Mouse (Mus musculus): ENCODE data around the gene Camkk2. TPM values are rescaled to one million over a fixed set of nuclear protein-coding genes. Genes with fewer than 3 reads are reported as not detected.

The Camkk2 gene
- polyA plus RNA-seq, 1 experiment from 2014 or later, result 12.4 TPM

DNA sequence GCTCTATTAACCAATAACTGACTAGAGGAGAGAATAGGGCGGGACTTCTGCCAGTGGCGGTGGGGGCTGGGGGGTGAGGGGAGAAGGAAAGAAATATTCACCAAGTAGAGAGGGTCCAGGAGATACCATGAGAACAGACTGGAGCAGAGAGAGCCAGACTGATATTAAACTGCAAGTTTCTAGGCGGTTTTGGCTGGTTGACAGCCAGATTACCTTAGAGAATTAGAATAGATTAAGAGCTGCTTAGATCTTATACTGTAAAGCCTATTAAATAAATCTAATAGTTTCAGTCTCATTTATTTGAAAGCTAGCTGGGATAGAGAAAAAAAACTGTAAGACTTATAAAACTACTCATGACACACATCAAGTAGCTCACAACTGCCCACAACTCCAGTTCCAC, 74.0 kb downstream of the Camkk2 start:
- Histone ChIP-seq H3K4me2 (ENCODE audit: low read length) (no peak overlapping the region), H3K4me1 (ENCODE audit: control insufficient read depth in 2 of 2, insufficient read depth in 2 of 2, low read length in 2 of 2) (peaks cover 5 to 16% of the 10 kb centered on the region in 2 experiments), H3K36me3 (ENCODE audit: control insufficient read depth, insufficient read depth, low read length) (no peaks in the 10 kb centered on the region), H3K4me3 (ENCODE audit: control insufficient read depth in 1 of 2, insufficient read depth in 1 of 2, low read depth in 1 of 2, low read length in 2 of 2) (no peak overlapping the region), H3K9me3 (ENCODE audit: control insufficient read depth, low read length) (no peaks in the 10 kb centered on the region), H3K27me3 (ENCODE audit: control insufficient read depth, insufficient read depth, low read length) (no peaks in the 10 kb centered on the region), H3K9ac (ENCODE audit: low read length) (no peak overlapping the region), H3K27ac (replicated peaks in 1 of 2; ENCODE audit: control insufficient read depth in 1 of 2, insufficient read depth in 1 of 2, low read depth in 2 of 2, low read length in 2 of 2) (no peak overlapping the region)
- WGBS, result 78% methylated on average over 3 of the region's 3 CpGs
- ATAC-seq (ENCODE audit: insufficient number of reproducible peaks, insufficient read depth, low FRiP score, low read depth), result no peak

DNA sequence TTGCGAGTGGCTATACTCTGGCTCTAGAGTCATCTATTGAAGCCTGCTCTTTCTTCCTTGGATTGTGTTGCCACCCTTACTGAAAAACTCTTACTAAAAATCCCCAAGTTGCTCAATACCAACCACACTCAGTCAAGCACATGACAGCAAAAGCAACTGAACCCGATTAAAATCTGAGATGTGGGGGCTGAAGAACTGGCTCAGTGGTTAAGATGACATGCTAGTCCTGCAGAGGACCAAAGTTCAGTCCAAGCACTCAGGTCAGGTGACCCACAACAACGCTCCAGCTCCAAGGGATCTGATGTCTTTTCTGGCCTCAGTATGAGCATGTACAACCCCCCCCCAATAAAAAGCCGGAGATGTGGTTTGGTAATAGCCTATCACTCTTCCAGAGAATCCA, 74.6 kb downstream of the Camkk2 start:
- H3K27ac ChIP-seq (replicated peaks in 1 of 2; ENCODE audit: control insufficient read depth in 1 of 2, insufficient read depth in 1 of 2, low read depth in 2 of 2, low read length in 2 of 2), result no peak overlapping the region
- WGBS, result 85% methylated on average over 4 of the region's 4 CpGs

DNA sequence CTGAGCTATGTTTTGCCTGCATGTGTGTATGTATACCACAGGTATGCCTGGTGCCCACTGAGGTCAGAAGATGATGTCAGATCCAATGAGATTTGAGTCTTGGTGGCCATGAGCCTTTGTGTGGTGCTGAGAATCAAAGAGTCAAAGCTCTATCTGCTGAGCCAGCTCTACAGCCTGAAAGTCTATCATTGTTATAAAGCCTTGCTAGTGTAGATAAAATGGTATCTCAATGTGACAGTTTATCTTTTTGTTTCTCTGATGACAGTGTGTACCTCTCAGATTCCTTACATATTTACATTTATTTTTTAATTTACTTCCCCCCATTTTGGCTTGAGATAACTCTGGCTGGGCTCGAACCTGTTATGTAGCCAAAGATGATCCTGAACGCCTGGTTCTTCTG, 75.6 kb downstream of the Camkk2 start:
- Histone ChIP-seq H3K9ac (ENCODE audit: low read length) (no peak overlapping the region), H3K4me3 (ENCODE audit: control insufficient read depth in 1 of 2, insufficient read depth in 1 of 2, low read depth in 1 of 2, low read length in 2 of 2) (no peak overlapping the region), H3K4me2 (ENCODE audit: low read length) (no peak overlapping the region), H3K9me3 (ENCODE audit: control insufficient read depth, low read length) (no peaks in the 10 kb centered on the region), H3K36me3 (ENCODE audit: control insufficient read depth, insufficient read depth, low read length) (no peaks in the 10 kb centered on the region), H3K27me3 (ENCODE audit: control insufficient read depth, insufficient read depth, low read length) (no peaks in the 10 kb centered on the region), H3K27ac (replicated peaks in 1 of 2; ENCODE audit: control insufficient read depth in 1 of 2, insufficient read depth in 1 of 2, low read depth in 2 of 2, low read length in 2 of 2) (no peak overlapping the region), H3K4me1 (ENCODE audit: control insufficient read depth in 2 of 2, insufficient read depth in 2 of 2, low read length in 2 of 2) (peaks cover 5 to 11% of the 10 kb centered on the region in 2 experiments)
- 81% methylated on average over 2 of the region's 2 CpGs for WGBS
- ATAC-seq (ENCODE audit: insufficient number of reproducible peaks, insufficient read depth, low FRiP score, low read depth), result no peak

More for the DNA sequence above, 74.6 kb downstream of the Camkk2 start:
- no peak for ATAC-seq (ENCODE audit: insufficient number of reproducible peaks, insufficient read depth, low FRiP score, low read depth)
- Histone ChIP-seq H3K4me3 (ENCODE audit: control insufficient read depth in 1 of 2, insufficient read depth in 1 of 2, low read depth in 1 of 2, low read length in 2 of 2) (no peak overlapping the region), H3K4me2 (ENCODE audit: low read length) (no peak overlapping the region), H3K4me1 (ENCODE audit: control insufficient read depth in 2 of 2, insufficient read depth in 2 of 2, low read length in 2 of 2) (peaks cover 5 to 16% of the 10 kb centered on the region in 2 experiments), H3K27me3 (ENCODE audit: control insufficient read depth, insufficient read depth, low read length) (no peaks in the 10 kb centered on the region), H3K9ac (ENCODE audit: low read length) (no peak overlapping the region), H3K36me3 (ENCODE audit: control insufficient read depth, insufficient read depth, low read length) (no peaks in the 10 kb centered on the region), H3K9me3 (ENCODE audit: control insufficient read depth, low read length) (no peaks in the 10 kb centered on the region)

DNA sequence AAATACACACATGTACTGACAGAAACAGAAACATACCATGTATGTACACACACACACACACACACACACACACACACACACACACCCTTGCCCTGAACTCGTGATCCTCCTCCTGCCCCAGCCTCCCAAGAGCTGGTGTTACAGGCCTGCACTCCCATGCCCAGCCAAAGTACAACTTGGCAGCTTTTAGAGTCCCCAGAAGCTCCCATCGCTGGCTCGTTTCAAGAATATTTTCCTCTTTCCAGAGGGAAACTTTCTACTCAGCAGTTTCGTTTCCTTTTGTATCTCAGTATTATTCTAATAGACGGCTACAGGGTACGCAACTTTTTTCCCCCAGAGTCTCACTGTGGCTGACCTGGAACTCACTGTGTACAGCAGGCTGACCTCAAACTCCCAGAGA, 77.1 kb downstream of the Camkk2 start:
- H3K4me1 ChIP-seq (ENCODE audit: control insufficient read depth in 2 of 2, insufficient read depth in 2 of 2, low read length in 2 of 2), result peaks cover 5 to 9% of the 10 kb centered on the region in 2 experiments
- no peak overlapping the region for H3K27ac ChIP-seq (replicated peaks in 1 of 2; ENCODE audit: control insufficient read depth in 1 of 2, insufficient read depth in 1 of 2, low read depth in 2 of 2, low read length in 2 of 2)
- H3K4me3 ChIP-seq (ENCODE audit: control insufficient read depth in 1 of 2, insufficient read depth in 1 of 2, low read depth in 1 of 2, low read length in 2 of 2), result no peak overlapping the region
- no peak overlapping the region for H3K9ac ChIP-seq (ENCODE audit: low read length)
- H3K4me2 ChIP-seq (ENCODE audit: low read length), result no peak overlapping the region
- H3K9me3 ChIP-seq (ENCODE audit: control insufficient read depth, low read length), result no peaks in the 10 kb centered on the region
- H3K27me3 ChIP-seq (ENCODE audit: control insufficient read depth, insufficient read depth, low read length), result no peaks in the 10 kb centered on the region
- no peaks in the 10 kb centered on the region for H3K36me3 ChIP-seq (ENCODE audit: control insufficient read depth, insufficient read depth, low read length)
- no peak for ATAC-seq (ENCODE audit: insufficient number of reproducible peaks, insufficient read depth, low FRiP score, low read depth)
- 68% methylated on average over 6 of the region's 6 CpGs for WGBS

DNA sequence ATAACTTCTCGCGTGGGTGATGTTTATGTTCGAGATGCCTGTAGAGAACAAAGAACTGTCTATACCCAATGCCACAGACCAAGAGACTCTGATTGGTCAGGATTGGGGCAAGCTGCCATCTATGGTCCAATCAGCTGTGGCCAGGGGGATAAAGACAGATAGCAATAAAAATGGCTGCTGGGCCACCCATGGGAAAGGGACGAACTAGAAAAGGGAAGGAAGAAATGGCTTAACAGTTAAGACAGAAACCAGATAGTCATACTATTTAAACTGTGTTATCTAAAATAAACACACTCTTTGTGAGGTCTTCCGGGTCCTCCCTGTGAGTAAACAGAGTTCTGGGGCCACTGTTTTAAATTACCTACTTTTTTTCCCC, 78.4 kb downstream of the Camkk2 start:
- Histone ChIP-seq H3K9ac (ENCODE audit: low read length) (no peak overlapping the region), H3K27me3 (ENCODE audit: control insufficient read depth, insufficient read depth, low read length) (no peaks in the 10 kb centered on the region), H3K9me3 (ENCODE audit: control insufficient read depth, low read length) (no peaks in the 10 kb centered on the region), H3K36me3 (ENCODE audit: control insufficient read depth, insufficient read depth, low read length) (no peaks in the 10 kb centered on the region), H3K27ac (replicated peaks in 1 of 2; ENCODE audit: control insufficient read depth in 1 of 2, insufficient read depth in 1 of 2, low read depth in 2 of 2, low read length in 2 of 2) (no peak overlapping the region), H3K4me3 (ENCODE audit: control insufficient read depth in 1 of 2, insufficient read depth in 1 of 2, low read depth in 1 of 2, low read length in 2 of 2) (no peak overlapping the region), H3K4me1 (ENCODE audit: control insufficient read depth in 2 of 2, insufficient read depth in 2 of 2, low read length in 2 of 2) (no peaks in the 10 kb centered on the region), H3K4me2 (ENCODE audit: low read length) (no peak overlapping the region)
- 40% methylated on average over 5 of the region's 5 CpGs for WGBS
- ATAC-seq (ENCODE audit: insufficient number of reproducible peaks, insufficient read depth, low FRiP score, low read depth), result no peak

DNA sequence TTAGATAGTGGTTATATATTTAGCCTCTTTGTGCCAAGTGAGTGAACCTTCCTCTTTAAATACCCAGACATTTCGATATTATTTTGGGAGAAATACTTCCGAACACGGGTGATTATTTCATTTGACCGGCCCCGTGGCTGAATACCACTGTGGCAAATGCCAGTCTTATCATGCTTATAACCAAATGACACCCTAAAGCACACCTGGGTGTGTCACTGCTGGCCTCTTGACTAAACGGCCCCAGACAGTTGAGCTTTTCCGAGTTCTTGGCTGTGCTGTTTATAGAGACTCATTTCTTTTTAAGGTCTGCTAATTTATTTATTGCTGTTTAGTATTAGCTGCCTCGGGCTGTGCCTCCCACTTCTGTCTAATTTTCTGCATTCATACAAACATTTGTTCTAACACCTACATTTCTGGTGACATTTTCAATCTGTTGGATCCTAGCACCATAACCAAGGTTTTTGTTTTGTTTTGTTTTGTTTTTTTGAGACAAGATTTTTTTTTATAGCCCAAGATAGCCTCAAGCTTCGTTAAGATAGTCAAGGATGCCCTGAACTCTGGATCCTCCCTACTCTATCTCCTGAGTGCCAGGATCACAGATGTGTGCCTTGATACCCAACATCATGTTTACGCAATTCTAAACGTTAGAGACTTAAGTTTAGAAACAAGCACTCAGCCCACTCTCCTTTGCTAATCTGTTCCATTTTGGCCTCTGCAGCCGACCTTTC, 78.9 kb downstream of the Camkk2 start:
- ATAC-seq (ENCODE audit: insufficient number of reproducible peaks, insufficient read depth, low FRiP score, low read depth), result no peak
- WGBS, result 65% methylated on average over 12 of the region's 12 CpGs
- no peak overlapping the region for H3K4me2 ChIP-seq (ENCODE audit: low read length)
- H3K4me3 ChIP-seq (ENCODE audit: control insufficient read depth in 1 of 2, insufficient read depth in 1 of 2, low read depth in 1 of 2, low read length in 2 of 2), result no peak overlapping the region
- H3K27ac ChIP-seq (replicated peaks in 1 of 2; ENCODE audit: control insufficient read depth in 1 of 2, insufficient read depth in 1 of 2, low read depth in 2 of 2, low read length in 2 of 2), result no peak overlapping the region
- no peak overlapping the region for H3K9ac ChIP-seq (ENCODE audit: low read length)
- no peaks in the 10 kb centered on the region for H3K36me3 ChIP-seq (ENCODE audit: control insufficient read depth, insufficient read depth, low read length)
- no peaks in the 10 kb centered on the region for H3K4me1 ChIP-seq (ENCODE audit: control insufficient read depth in 2 of 2, insufficient read depth in 2 of 2, low read length in 2 of 2)
- H3K27me3 ChIP-seq (ENCODE audit: control insufficient read depth, insufficient read depth, low read length), result no peaks in the 10 kb centered on the region
- H3K9me3 ChIP-seq (ENCODE audit: control insufficient read depth, low read length), result no peaks in the 10 kb centered on the region

DNA sequence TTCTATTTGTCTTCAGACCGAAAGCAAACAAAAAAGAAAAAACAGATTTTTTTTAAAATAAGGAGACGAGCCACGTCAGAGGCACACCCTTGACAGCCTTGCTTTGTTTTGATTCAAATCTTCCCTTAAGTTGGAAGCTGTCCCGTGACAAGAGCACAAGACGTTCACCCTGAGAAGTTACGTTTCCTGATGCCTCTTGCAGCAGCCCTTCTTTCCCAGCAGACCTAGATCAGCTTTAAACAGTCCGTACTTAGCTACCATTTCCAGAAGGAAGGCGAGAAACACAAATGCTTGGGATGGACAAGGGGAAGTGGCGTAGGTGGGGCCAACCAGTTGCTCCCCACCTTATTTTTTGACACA, 80.5 kb downstream of the Camkk2 start:
- Histone ChIP-seq H3K27me3 (ENCODE audit: control insufficient read depth, insufficient read depth, low read length) (no peaks in the 10 kb centered on the region), H3K4me1 (ENCODE audit: control insufficient read depth in 2 of 2, insufficient read depth in 2 of 2, low read length in 2 of 2) (peaks cover 0 to 2% of the 10 kb centered on the region in 2 experiments; a peak in 1 of 4 replicates), H3K9me3 (ENCODE audit: control insufficient read depth, low read length) (no peaks in the 10 kb centered on the region), H3K36me3 (ENCODE audit: control insufficient read depth, insufficient read depth, low read length) (no peaks in the 10 kb centered on the region), H3K27ac (replicated peaks in 1 of 2; ENCODE audit: control insufficient read depth in 1 of 2, insufficient read depth in 1 of 2, low read depth in 2 of 2, low read length in 2 of 2) (no peak overlapping the region), H3K4me2 (ENCODE audit: low read length) (no peak overlapping the region), H3K9ac (ENCODE audit: low read length) (no peak overlapping the region), H3K4me3 (ENCODE audit: control insufficient read depth in 1 of 2, insufficient read depth in 1 of 2, low read depth in 1 of 2, low read length in 2 of 2) (no peak overlapping the region)
- WGBS, result 71% methylated on average over 9 of the region's 9 CpGs
- ATAC-seq (ENCODE audit: insufficient number of reproducible peaks, insufficient read depth, low FRiP score, low read depth), result no peak

Data from heart, embryonic 14.5 days (tissue).